Comparison of ENCODE assay signal across 9 mouse cellular contexts in genomic region chr14:25463919-25464318, GRCm38 (mm10). TPM values are rescaled to one million over a fixed set of nuclear protein-coding genes. Genes with fewer than 3 reads are reported as not detected.
A peak's percentile ranks its signal among the peaks of the same experiment; 100 is the strongest.
DNase-seq lines count a peak whose midpoint lies in the region; ATAC-seq lines count a peak whose summit lies in the region.
"Had no signal": no experiment of that assay in that cellular context is flagged by ENCODE, and none has a peak within 500 bp of the region (broad histone marks: within the 10 kb centered on the region; RNA-seq: fewer than 3 reads in every experiment).

No protein-coding gene starts in this region.

- no peak overlapping the region for H3K27ac ChIP-seq in intestine, embryonic 14.5 days (ENCODE audit: low read depth)

- H3K4me3 ChIP-seq in intestine, embryonic 14.5 days (ENCODE audit: low read depth, low read length): no peak overlapping the region

- H3K4me1 ChIP-seq in intestine, embryonic 14.5 days (replicated peaks; ENCODE audit: control insufficient read depth, insufficient read depth, low read length): peaks cover 74% of the 10 kb centered on the region

- peak; percentile 47 for DNase-seq in cerebellum, adult 11-12 months
- no peak for DNase-seq in cerebellum, postnatal 4 days (ENCODE audit: low spot score in 2 of 2)
- peak; percentile 12 for DNase-seq in ES-CJ7 (ENCODE audit: low read depth, low spot score)
- DNase-seq in intestine, embryonic 14.5 days (ENCODE audit: low spot score): no peak
- peak; percentile 77 for DNase-seq in lung, postnatal 10 days
- no peak for DNase-seq in Muller cell, postnatal 12 days (ENCODE audit: inconsistent ontology term)
- no peak for DNase-seq in adrenal gland, adult 18-20 months (ENCODE audit: low spot score in 2 of 2)
- DNase-seq in spleen, postnatal 14 days (ENCODE audit: low spot score in 2 of 2): no peak
- DNase-seq: adrenal gland, postnatal 10 days had no signal

- H3K27me3 ChIP-seq in intestine, embryonic 14.5 days (replicated peaks; ENCODE audit: control insufficient read depth, insufficient read depth, low read length): no peaks in the 10 kb centered on the region

- H3K36me3 ChIP-seq in intestine, embryonic 14.5 days (ENCODE audit: control insufficient read depth, insufficient read depth, low read length): no peaks in the 10 kb centered on the region

- 0 out of 2 replicates have a peak overlapping the region, but pooled peaks have one; percentile 15 for H3K4me2 ChIP-seq in intestine, embryonic 14.5 days (ENCODE audit: low read length)

- ATAC-seq in intestine, embryonic 14.5 days (replicated peaks; ENCODE audit: low FRiP score, low TSS enrichment, low read depth): no peak

- H3K9ac ChIP-seq in intestine, embryonic 14.5 days (ENCODE audit: low read length): no peak overlapping the region

- no peaks in the 10 kb centered on the region for H3K9me3 ChIP-seq in intestine, embryonic 14.5 days (ENCODE audit: control insufficient read depth, low read length)

- WGBS in intestine, embryonic 14.5 days: 21% methylated on average over 9 of the region's 9 CpGs

RNA-seq across cellular contexts. Expression of gene Zmiz1, which starts 4.9 kb away (rescaled TPM):
- polyA plus RNA-seq in intestine, embryonic 14.5 days (2014; fragmentation: Nextera tagmentation; extraction: Ambion mirVana): 37.4 and 39.0 TPM in 2 replicates
- 100 to 1,000 TPM in 1 of 2 experiments, 10 to 100 TPM in 1; 89.1 to 116 TPM for total RNA-seq in adrenal gland, adult 18-20 months (2021)

Comparison
In these comparisons a context has a peak if more than half of its experiments do, and no peak if none do; other contexts are left out.
1. DNase-seq: peak in cerebellum, adult 11-12 months (single experiment), ES-CJ7 (single experiment) and lung, postnatal 10 days (single experiment); none in cerebellum, postnatal 4 days (0 of 2), intestine, embryonic 14.5 days (single experiment), Muller cell, postnatal 12 days (single experiment), adrenal gland, adult 18-20 months (0 of 2) and spleen, postnatal 14 days (0 of 2).